Mouse (Mus musculus) forelimb bud, embryonic 11.5 days (tissue): Measurements from ENCODE around the gene Calhm4.
"Not testable (repeated sequence)": the region's sequence is repeated elsewhere in the genome, so short reads cannot be mapped to it uniquely, and the experiment has no call there.

Experiments used
- DNase-seq: peaks from one replicate; pipeline ENCODE4 v3.0.0-alpha.2; 2012; ENCODE audit warnings: low read depth, low spot score

The Calhm4 gene

DNA sequence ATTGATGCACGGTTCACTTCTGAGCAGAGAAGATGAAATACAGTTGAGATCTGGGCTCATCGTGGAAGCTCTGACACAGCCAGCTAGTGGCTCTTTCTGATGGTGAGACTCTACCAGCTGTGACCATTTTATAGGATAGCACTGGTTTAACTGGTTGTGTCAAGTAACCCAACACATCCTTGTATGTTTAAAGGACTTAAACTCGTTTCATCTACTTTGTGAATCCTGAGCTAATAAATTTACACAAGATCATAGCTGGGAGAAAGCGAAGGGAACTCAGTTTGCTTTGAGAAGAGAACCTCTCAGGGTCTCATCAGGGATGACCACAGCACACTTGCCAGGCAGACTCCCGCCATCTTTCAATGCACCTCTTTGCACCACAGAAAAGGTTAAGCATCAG lies at the start of gene Calhm4:
Gene Calhm4 (minus strand): TSS at position 101 of the 400 bp plus-strand sequence.
- DNase-seq, result no peak

DNA sequence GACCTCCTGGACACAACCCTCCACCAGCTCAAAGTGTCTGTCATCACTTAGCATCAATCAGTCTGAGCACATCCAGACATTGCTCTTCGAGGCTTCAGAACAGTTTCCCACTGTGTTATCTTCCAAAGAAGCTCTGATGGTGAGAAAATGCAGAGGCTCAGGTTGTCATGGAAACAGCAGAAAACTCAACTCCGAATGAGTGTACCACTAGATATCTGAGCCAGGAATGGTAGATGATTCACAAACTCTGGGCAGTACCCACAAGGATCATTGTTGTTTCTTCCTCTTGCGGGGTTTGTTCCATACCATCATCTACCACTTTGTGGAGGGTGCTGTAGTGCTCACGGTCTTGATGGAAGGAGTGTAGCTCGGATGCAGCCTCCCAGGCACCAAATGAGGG lies 47.8 kb upstream of the Calhm4 start:
- DNase-seq, result no peak

DNA sequence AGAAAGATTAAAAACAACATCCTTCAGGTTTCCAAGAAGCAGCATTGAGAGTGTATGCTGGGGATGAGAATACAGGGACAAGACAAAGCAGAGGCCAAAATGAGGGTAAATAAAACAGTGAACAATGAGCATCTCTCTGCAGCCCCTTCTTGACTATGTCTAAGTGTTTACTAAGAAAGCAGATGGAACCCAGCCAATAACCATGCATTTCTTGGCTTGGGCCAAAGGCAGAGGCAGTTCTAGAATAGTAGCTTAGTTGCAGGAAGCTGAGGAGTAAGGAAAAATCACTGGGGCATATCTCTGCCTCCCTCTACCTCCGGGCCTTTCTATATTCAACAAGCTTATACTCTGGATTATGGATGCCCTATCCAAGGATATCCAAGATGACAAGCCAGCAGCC lies 46.4 kb upstream of the Calhm4 start:
- no peak for DNase-seq

DNA sequence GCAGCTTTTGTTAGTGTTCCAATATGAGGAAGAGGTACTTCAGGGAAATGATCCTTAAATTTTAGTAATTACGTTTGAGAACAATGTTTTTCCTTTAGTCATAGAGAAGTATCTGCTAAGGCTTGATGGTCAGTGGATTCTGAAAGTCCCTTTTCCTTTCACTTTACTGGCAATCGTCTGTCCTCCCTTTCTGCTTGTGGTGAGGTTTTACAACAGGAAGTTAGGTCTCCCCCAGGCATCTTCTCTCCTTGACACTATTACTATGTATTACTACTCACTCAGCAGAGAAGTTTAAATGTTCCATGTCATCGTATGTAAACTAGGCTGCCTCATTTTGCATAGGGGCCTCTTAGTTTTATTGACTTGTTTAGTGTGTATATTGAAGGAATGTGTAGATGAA lies 45.4 kb upstream of the Calhm4 start:
- no peak for DNase-seq

DNA sequence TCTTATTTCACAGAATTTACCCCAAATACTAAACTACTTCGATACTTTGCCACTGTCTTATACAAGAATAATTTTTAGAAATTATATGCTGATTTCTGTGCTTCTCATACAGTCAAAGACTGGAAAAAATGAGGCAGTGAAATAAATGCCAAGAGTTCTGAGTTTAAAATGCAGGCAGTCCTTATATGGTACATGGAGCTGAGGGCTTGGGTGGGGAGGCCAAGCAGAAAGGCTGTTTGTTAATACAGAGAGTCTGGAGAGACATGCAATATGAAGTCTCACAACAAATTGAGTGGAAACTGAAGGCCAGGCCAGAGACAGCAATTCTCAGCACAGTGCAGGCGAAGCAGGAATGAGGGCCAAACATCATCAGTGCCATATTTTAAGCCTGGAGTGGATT lies 44.4 kb upstream of the Calhm4 start:
- DNase-seq, result no peak

DNA sequence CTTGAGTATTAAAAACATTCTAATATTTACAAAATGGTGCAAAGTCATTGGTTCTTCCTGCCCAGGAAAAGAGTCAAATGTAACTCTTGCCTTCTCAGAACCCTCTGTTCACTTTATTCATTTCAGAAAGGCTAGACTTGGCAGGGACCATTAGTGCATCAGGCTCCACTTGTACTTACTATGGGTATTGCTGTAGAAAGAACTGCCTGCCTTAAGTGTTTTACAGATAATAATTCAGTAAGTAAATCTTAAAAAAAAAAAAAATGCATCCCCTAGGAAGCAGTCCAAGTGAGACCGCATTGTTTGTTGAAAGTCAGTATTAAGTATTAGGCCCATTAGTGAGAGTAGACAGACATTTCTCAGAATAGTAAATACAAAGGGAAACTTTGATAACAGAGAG lies 42.4 kb upstream of the Calhm4 start:
- no peak for DNase-seq

DNA sequence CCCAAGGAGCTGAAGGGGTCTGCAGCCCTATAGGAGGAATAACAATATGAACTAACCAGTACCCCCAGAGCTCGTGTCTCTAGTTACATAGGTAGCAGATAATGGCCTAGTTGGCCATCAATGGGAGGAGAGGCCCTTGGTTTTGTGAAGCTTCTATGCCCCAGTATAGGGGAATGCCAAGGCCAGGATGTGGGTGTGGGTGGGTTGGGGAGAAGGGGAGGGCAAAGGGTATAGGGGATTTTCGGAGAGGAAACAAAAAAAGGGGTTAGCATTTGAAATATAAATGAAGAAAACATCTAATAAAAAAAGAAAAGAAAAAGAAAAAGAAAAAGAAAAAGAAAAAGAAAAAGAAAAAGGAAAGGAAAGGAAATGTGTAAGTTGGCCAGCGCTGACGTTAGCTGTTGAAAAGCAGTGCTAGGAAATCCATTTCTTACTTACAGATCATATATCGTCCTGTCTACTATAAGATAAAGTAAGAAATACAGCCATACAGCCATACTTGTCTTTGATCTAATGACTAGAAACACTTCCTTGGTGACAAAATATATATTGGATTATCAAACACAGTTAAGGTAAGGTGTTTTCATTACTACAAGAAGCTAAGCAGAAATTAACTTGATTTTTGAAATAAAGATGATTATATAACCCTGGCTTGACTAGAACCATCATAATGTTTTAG lies 30.6 kb upstream of the Calhm4 start:
- DNase-seq, result no peak

DNA sequence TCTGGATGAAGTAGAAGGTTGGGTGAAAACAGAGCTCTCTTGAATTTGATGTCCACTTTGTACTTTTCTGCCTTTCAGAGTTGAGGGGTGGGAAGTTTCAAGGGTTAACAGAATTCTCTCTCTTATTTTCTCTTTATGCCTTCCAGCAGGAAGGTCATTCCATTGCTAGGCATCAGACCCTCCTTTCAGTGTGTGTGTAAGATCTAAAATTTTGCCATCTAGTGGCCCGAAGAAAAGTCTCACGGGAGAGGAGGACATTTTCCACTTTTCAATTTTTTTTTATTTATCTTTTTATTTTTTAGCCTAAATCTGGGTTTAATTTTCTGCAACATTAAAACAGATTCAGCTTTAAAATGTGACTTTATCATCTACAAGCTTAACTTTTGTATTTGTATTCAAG lies 27.5 kb upstream of the Calhm4 start:
- no peak for DNase-seq

DNA sequence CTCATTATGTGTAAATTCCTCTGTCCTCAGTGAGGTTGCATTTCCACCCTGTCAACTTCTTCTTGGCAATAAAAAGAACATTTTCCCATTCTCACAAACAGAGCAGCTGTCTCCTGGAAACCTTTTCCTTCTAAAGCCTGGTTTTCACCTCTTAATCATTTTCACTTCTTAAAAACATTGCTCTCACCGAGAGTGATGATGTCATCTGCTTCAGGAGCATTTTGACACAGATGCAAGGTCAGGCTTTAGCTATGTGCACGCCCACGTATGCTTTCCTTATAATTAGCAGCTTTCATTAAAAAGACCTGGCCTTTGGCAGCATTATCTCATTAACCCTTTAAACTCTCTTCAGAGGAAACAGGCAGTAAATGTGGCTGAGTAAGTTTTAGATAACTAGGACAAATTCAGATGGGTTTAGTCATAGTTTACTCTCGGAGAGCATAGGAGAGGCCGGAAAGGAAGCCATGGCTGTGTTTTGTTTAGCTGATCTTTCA lies 26.9 kb upstream of the Calhm4 start:
- DNase-seq, result peak; percentile 3

DNA sequence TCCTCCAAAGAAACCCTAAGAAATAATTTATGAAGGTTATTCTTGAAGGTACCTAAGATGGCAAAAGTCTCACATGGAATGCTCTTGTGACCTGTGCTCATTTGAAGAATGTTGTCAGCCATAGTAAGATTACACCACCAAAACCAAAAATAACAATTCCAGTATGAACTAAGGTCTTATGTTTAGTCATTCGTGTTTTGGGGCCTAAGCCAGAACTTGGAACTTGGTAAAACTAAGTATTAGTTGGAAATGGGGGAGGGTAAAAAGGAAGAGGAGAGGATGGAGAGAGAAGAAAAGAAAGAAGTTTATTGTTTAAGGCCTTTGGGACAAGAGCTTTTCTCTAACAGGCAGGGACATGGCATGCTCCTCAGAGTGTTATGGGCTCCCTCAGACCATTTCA lies 25.5 kb upstream of the Calhm4 start:
- DNase-seq, result no peak

DNA sequence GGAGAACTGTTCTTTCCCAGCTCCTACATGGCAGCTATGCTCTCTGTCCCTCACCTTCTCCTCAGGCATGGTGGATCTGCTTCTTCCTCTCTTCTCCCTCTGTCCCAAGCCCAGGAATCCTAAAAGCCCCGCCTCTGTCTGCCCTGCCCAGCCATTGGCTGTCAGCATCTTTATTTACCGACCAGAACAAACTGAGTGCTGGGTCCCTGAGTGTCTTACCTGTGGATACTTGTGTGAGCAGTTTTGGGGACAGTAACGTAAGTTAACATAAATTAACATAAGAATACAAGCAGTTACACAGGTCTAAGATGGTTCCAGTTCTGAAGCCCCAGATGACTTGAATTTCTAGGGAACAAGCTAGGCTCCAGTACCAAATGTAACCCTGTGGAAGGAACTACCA lies 22.5 kb upstream of the Calhm4 start:
- no peak for DNase-seq

DNA sequence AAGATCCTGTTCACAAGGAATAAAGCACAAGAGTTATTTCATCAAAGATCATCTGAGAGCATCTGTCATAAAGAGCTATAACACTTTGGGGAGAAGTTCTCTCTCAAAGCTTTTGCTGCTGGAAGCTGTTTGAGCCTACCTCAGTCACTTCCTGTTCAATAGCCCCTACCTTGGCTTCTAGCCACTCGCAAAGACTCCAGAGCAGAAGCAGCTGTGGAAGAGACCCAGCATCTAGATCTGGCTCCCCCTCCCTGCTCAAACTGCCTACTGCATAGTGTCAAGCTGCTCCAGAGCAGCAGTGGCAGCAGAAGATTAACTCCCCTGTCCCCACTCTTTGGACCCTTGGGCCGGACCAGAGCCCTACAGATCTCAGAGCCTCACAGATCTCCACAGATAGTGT lies 9.9 kb upstream of the Calhm4 start:
- no peak for DNase-seq

DNA sequence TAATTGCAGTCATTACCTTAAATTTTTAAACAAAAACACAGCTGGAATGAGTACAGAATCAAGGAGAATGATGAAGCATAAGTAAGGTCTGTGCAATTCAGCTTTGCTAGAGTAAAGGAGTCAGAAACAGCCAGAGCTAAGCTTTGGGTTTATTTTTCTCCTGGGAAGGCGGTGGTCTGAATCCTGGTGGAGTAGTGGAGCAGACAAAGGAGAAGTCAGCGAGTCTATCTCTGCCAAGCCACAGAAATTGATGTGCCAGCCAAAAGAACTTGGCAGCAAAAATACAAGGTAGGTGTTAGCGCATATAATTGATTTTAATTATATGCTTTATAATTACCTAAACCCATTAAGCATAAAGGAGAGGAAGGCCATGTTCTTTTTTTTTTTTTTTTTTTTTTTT lies 6.7 kb downstream of the Calhm4 start, which contains the start of gene Trappc3l:
Gene Trappc3l (plus strand): TSS at position 197 of the 400 bp plus-strand sequence.
- no peak for DNase-seq

DNA sequence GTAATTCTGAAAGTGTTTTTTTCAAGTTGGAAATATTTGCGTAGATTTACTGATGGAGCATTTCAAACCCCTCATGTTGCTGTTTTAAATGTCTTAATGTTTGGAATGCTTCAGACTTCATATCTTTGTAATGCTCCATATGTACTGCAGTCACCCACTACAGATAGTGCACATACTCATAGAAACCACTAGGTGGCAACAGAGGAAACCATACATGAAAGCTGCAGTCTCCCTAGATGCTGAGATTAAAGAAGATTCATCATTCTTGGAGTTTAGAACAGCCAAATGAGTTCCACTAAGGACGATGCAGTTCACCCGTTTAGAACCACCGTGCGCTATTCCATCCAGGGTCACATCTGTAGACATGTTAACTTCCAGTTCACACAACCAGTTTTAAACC lies 7.5 kb downstream of the Calhm4 start:
- peak; percentile 41 for DNase-seq

DNA sequence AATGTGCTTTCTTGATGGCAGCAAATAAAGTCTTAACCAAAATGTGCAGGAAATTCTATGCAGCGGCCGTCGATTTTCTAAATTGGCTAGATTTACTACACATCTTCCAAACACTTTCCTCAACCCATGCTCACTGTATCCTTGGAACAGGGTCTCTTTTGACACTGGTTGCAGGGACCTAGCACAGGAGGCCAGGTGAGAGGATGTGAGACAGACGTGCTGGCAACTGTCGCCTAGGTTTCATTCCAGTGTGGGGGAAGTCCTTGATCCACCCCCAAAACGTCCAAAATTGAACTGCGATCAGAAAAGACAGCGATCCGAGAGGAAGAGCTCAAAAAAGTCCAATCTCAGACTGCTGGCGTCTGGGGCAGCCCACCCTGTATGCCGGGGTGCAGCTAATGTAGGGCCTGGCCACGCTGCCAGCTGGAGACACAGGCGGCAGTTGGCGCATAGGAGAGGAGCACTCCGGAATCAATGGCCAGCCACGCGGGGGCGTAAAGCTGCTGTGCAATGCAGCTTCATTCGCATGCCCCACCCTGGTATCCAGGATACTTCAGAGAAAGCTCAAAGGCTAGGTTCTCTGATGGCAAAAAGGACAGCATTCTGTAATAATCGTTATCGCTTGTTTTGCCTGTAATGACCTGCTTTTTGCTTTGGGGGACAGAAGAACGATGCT lies 10.3 kb downstream of the Calhm4 start:
- peak; percentile 72 for DNase-seq

DNA sequence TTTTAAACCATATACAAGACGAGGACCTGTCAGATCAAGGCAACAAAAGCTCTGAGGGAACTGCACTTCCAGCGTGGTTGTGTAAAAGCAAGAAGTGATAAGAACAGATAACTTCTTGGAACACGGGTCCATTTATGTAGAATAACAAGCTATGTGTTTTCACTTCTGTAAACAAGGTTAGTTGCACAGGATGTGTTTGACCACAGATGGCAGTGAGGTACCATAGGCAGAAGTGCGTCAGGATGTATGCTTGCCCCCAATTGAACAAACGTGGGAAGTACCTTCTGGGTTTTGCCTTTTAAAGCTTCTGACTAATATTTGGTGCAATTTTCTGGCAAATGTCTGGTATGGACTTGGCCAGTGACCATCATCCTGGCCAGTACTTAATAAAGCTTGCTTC lies 13.8 kb downstream of the Calhm4 start:
- no peak for DNase-seq

DNA sequence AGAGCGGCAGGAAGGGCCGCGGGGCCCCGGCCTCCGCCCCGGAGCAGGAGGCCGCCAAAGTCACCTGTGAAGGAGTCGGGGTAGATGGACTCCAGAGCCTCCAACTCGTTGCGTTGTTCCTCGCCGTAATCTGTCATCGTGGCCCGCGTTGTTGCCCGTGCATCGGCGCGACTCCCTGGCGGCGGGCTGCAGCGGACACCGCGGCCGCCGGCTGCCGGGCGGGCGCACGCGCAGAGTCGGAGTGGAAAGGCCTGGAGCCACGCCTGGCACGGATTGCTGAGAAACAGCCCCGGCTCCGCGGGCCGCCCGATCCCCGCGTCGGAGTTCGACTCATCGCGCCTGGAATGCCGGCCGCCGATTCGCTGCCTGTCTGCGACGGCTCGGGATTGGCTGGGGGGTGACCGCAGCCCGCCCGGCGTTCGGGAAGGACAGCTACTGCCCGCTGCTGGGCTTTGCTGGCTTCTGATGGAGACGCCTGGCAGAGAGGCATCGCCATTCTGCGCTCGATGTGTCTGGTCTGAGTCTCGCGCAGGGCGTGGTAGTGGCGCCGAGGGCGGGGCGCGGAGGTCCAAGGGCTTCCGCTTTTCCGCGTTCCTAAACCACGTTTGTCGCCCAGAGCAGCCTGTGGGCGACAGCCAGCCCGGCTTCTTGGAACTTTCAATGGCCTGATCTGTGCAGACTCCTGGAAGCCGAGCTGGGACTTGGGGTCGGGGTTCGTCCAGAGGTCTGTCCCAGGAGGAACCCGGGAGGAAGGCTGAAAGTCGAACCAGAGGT lies 24.6 kb downstream of the Calhm4 start, which contains the start of gene Rwdd1:
Gene Rwdd1 (minus strand): TSS at position 323 of the 774 bp plus-strand sequence.
- peak; percentile 97 for DNase-seq

DNA sequence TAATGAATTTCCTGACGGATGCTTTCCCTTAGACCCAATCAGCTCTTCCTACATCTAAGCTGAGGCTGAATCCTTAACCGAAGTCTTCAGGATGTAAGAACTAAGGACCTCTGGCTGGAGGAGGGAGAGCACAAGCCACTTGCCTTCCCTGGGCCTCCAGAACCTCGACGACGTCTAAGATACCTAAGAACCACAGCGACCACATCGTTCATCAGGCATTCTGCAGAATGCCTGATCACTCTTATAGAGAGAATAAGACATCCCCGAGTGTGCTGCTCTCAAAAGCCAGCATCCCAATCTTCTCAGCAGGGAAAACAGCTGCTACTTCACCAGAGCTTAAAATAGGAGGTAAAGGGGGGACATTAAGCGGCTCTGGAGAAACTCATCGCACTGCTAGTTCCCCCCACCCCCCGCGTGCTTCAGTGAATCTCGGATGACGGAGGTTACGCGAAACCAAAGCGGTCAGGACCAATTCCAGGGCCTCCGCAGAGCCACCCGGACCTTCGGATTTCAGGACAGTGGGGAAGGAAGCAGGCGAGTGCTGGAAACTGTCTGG lies 25.3 kb downstream of the Calhm4 start:
- peak; percentile 11 for DNase-seq

DNA sequence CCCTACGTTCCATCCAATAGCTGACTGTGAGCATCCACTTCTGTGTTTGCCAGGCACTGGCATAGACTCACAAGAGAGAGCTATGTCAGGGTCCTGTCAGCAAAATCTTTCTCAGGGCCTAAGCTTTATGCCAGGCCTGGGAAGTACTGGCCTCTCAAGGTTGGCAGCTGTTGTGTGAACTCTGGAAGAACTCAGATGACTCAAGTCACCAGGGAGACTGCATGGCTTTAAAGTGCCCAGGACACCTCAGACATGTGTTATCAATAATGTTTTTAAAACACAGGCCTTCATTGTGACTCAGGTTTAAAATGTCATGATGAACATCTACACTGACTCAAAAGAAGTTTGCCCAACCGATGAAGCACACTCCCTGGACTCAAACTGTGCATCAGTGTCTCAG lies 30.9 kb downstream of the Calhm4 start:
- DNase-seq, result no peak

DNA sequence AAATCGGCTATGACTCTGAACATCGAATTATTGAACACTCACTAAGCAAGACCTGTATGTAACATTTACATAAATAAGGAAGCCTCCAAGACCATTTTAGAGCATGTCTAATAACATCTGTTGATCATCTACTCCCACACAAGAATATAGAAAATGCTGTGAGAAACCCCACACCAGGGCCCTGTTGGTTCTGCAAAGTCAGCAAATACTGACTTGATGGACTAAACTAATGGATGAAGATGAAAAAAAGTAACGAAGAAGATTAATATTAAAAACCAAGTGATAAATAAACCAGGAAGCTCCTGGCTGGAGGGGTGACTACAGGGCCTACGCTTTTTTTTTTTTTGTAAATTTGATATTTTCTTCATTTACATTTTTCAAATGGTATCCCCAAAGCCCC lies 31.5 kb downstream of the Calhm4 start:
- no peak for DNase-seq

DNA sequence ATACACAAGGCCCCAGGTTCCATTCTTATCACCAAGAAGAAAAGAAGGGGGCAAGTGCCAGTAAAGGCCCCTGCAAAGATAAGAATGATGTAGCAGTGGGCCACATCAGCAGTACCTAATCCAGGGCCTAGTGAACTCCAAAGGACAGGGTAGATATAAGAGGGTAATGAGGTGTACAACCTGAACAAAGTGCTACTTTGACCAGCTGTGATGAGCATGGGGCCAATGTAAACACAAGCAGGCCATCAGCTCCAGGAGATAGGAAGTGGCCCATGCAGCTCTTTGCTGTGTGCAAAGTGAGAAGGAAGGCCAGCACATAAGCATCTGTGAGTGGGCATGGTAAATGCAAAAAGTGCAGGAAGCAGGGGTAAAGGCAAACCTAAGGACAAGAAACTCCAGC lies 45.7 kb downstream of the Calhm4 start:
- DNase-seq, result no peak

DNA sequence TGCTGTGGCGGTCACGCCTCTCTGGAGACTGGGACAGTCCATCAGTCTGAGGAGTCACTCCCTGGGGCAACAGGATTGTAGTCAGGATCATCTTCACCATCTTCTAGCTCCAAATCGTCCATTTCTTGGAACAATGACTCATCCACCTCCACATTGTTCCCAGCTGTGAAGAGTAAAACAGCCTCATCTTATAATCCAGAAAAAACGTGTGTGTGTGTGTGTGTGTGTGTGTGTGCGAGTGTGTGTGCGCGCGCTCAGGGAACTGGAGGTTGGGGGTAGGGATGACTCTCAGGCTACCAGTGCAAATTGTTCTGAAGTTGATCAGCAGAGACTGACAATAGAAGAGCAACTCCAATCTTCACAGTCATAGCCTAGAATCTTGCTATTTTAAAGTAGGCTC lies 47.4 kb downstream of the Calhm4 start:
- DNase-seq, result not testable (repeated sequence)
